Comparison of ENCODE assay signal across 9 mouse cellular contexts in the genomic region with DNA sequence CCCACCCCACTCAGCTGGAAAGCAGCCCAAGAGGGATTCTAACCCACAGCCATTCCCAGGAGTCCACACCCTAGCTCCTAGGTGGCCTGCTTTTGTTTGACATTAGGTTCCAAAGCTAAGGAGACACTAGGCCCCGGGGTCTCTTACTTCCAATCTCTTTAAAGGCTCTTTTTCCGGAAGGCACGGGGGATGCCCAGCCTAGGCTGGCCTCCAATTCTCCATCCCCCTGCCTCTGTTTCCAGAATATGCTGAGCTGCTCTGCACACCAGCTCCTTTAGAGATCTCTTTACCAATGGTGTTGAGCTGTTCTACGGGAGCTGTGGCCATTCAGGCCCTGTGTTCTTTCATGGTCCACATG. TPM values are rescaled to one million over a fixed set of nuclear protein-coding genes. Genes with fewer than 3 reads are reported as not detected.
DNase-seq lines count a peak whose midpoint lies in the region; ATAC-seq and TF ChIP-seq lines count a peak whose summit lies in the region.
"Had no signal": no experiment of that assay in that cellular context is flagged by ENCODE, and none has a peak within 500 bp of the region (broad histone marks: within the 10 kb centered on the region; RNA-seq: fewer than 3 reads in every experiment).

No protein-coding gene starts in this region.

- no peaks in the 10 kb centered on the region for H3K9me3 ChIP-seq in forebrain, embryonic 10.5 days
- H3K9me3 ChIP-seq in limb, embryonic 12.5 days = no peaks in the 10 kb centered on the region

- intact Hi-C loops in left cerebral cortex, postnatal 10 days (cut with DNase I) = loop anchor here (5.0 kb wide), 1 partner anchor 42 kb away; no protein-coding TSS in a partner anchor

- no peak for DNase-seq in liver, adult 2 months (ENCODE audit: extremely low read depth, low read depth, low spot score)
- DNase-seq in liver = no peak
- DNase-seq in forebrain, embryonic 10.5 days (ENCODE audit: extremely low spot score, low spot score) = no peak
- DNase-seq in left cerebral cortex, postnatal 10 days (ENCODE audit: extremely low spot score in 1 of 2, low spot score in 2 of 2) = no peak
- no peak for DNase-seq in natural killer cell, adult 2 months (ENCODE audit: low spot score in 2 of 2)
- DNase-seq in cerebellum, adult 11-12 months = no peak
- DNase-seq: right cerebral cortex, adult 18-20 months had no signal

- H3K4me1 ChIP-seq in liver, adult 2 months (ENCODE audit: control insufficient read depth, insufficient read depth, low read length) = peaks cover 10% of the 10 kb centered on the region
- H3K4me1 ChIP-seq in forebrain, embryonic 10.5 days = peaks cover 66% of the 10 kb centered on the region
- peaks cover 32% of the 10 kb centered on the region for H3K4me1 ChIP-seq in limb, embryonic 12.5 days (replicated peaks)
- H3K4me1 ChIP-seq in olfactory bulb, adult 2 months (ENCODE audit: control insufficient read depth, insufficient read depth, low read length) = peaks cover 30% of the 10 kb centered on the region

- H3K79me2 ChIP-seq in liver, adult 2 months (ENCODE audit: control insufficient read depth, insufficient read depth, low read length) = no peaks in the 10 kb centered on the region

- 74% methylated on average over 4 of the region's 4 CpGs for WGBS in liver, adult 2 months
- WGBS in forebrain, embryonic 10.5 days = 62% methylated on average over 4 of the region's 4 CpGs
- 84% methylated on average over 4 of the region's 4 CpGs for WGBS in limb, embryonic 12.5 days
- 38% methylated on average over 4 of the region's 4 CpGs for WGBS in olfactory bulb, adult 2 months

- TF ChIP-seq POLR2A in liver, adult 2 months (IDR thresholded peaks at IDR 0.05; ENCODE audit: extremely low read depth, insufficient read depth, low read length) = no peak
- TF ChIP-seq POLR2A in olfactory bulb, adult 2 months (IDR thresholded peaks at IDR 0.05; ENCODE audit: insufficient read depth, low read depth, low read length) = no peak

- peak overlapping the region; percentile 74 for H3K4me2 ChIP-seq in limb, embryonic 12.5 days

- no peaks in the 10 kb centered on the region for H3K27me3 ChIP-seq in liver, adult 2 months (ENCODE audit: control insufficient read depth, insufficient read depth, low read length)
- peaks cover 6% of the 10 kb centered on the region; the same call in 1 of the 2 replicates for H3K27me3 ChIP-seq in forebrain, embryonic 10.5 days (ENCODE audit: poor library complexity, severe bottlenecking)
- H3K27me3 ChIP-seq in limb, embryonic 12.5 days = no peaks in the 10 kb centered on the region

- H3K27ac ChIP-seq in liver, adult 2 months (replicated peaks; ENCODE audit: insufficient read depth, low read depth, low read length) = peak overlapping the region; percentile 37; the same call in 1 of the 2 replicates
- H3K27ac ChIP-seq in forebrain, embryonic 10.5 days = peak overlapping the region; percentile 88
- no peak overlapping the region for H3K27ac ChIP-seq in limb, embryonic 12.5 days
- no peak overlapping the region for H3K27ac ChIP-seq in olfactory bulb, adult 2 months (ENCODE audit: insufficient read depth, low read depth, low read length)

- no peak for ATAC-seq in limb, embryonic 12.5 days (ENCODE audit: insufficient number of reproducible peaks, insufficient read depth, low FRiP score, low TSS enrichment, low read depth)

- H3K36me3 ChIP-seq in liver, adult 2 months (ENCODE audit: control insufficient read depth, insufficient read depth, low read length) = no peaks in the 10 kb centered on the region
- peaks cover 31% of the 10 kb centered on the region for H3K36me3 ChIP-seq in forebrain, embryonic 10.5 days (replicated peaks)
- H3K36me3 ChIP-seq in limb, embryonic 12.5 days = 0 out of 2 replicates have a peak, but pooled peaks cover 5% of the 10 kb centered on the region

- H3K4me3 ChIP-seq in liver, adult 2 months (ENCODE audit: insufficient read depth, low read depth, low read length) = peak overlapping the region; percentile 88
- peak overlapping the region; percentile 80 for H3K4me3 ChIP-seq in forebrain, embryonic 10.5 days
- peak overlapping the region; percentile 63 for H3K4me3 ChIP-seq in limb, embryonic 12.5 days (replicated peaks)
- H3K4me3 ChIP-seq in olfactory bulb, adult 2 months (ENCODE audit: insufficient read depth, low read depth, low read length) = peak overlapping the region; percentile 85

- H3K9ac ChIP-seq in liver, adult 2 months (ENCODE audit: low read depth, low read length) = peak overlapping the region; percentile 94
- H3K9ac ChIP-seq in limb, embryonic 12.5 days (replicated peaks) = peak overlapping the region; percentile 77; the same call in 1 of the 2 replicates

- TF ChIP-seq CTCF in liver, adult 2 months (IDR thresholded peaks at IDR 0.05; ENCODE audit: low read depth, low read length) = no peak
- no peak for TF ChIP-seq CTCF in olfactory bulb, adult 2 months (IDR thresholded peaks at IDR 0.05; ENCODE audit: insufficient read depth, low read depth, low read length)

RNA-seq across cellular contexts. Expression of gene Cotl1, which starts 1.4 kb away (rescaled TPM):
- 12.4 and 18.6 TPM in 2 replicates for total RNA-seq in liver, adult 2 months (2014; rRNA removed)
- 26.7 and 40.3 TPM in 2 replicates for polyA plus RNA-seq in liver, adult 2 months (2012; rRNA removed)
- 109 and 114 TPM in 2 replicates for polyA plus RNA-seq in forebrain, embryonic 10.5 days (2016; fragmentation: Nextera tagmentation; extraction: Ambion mirVana)
- polyA plus RNA-seq in limb, embryonic 12.5 days (2016; fragmentation: Nextera tagmentation; extraction: Ambion mirVana) = 76.3 and 95.6 TPM in 2 replicates
- not detected in 2 replicates for polyA plus RNA-seq in olfactory bulb, adult 2 months (2012; ENCODE audit: insufficient read depth, insufficient read length, low replicate concordance, missing spikeins)
- 100 to 1,000 TPM in 1 of 2 experiments, 10 to 100 TPM in 1; 96.5 to 100 TPM for total RNA-seq in left cerebral cortex, postnatal 10 days (2021)

RNA-seq across cellular contexts. Expression of gene Klhl36, which starts 23.1 kb away (rescaled TPM):
- 5.2 and 7.0 TPM in 2 replicates for total RNA-seq in liver, adult 2 months (2014; rRNA removed)
- polyA plus RNA-seq in liver, adult 2 months (2012; rRNA removed) = 11.3 and 12.2 TPM in 2 replicates
- 10.8 and 11.1 TPM in 2 replicates for polyA plus RNA-seq in forebrain, embryonic 10.5 days (2016; fragmentation: Nextera tagmentation; extraction: Ambion mirVana)
- polyA plus RNA-seq in limb, embryonic 12.5 days (2016; fragmentation: Nextera tagmentation; extraction: Ambion mirVana) = 8.4 and 8.7 TPM in 2 replicates
- polyA plus RNA-seq in olfactory bulb, adult 2 months (2012; ENCODE audit: insufficient read depth, insufficient read length, low replicate concordance, missing spikeins) = not detected in 2 replicates
- total RNA-seq in left cerebral cortex, postnatal 10 days (2021) = 1 to 10 TPM; 7.3 to 8.2 TPM

Comparison
In these comparisons a context has a peak if more than half of its experiments do, and no peak if none do; other contexts are left out.
1. H3K27ac ChIP-seq: peak in liver, adult 2 months (single experiment) and forebrain, embryonic 10.5 days (single experiment); none in limb, embryonic 12.5 days (single experiment) and olfactory bulb, adult 2 months (single experiment).
2. Peak in every context shown above with its lines, with median percentiles within 50 percentile points of each other: H3K4me3 ChIP-seq.